In the genomic region with DNA sequence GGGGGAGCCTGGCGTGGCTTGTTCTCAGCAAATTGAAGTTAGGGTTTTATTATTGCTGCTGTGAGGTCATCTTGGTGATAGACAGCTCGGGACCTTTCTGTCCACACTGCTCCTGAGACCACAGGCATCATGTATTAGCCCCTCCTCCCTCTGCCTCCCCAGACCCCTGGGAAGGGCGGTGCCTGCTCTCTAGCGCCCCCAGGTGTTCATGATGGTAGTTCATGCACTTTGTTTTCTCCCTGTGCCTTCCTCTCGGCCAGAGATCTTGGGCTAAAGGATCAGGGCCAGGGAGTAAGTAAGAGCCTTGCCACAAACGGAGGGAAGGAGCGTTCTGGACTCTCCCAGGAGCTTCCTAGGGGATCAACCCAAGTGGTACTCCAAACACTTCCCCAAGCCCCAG, we compare ENCODE assay signal across 10 mouse cellular contexts. TPM values are rescaled to one million over a fixed set of nuclear protein-coding genes. Genes with fewer than 3 reads are reported as not detected.
DNase-seq lines count a peak whose midpoint lies in the region; ATAC-seq lines count a peak whose summit lies in the region.
"Had no signal": no experiment of that assay in that cellular context is flagged by ENCODE, and none has a peak within 500 bp of the region (broad histone marks: within the 10 kb centered on the region; RNA-seq: fewer than 3 reads in every experiment).

No protein-coding gene starts in this region.

- H3K9ac ChIP-seq in midbrain, embryonic 16.5 days (ENCODE audit: low read depth, low read length) = no peak overlapping the region
- H3K9ac ChIP-seq: embryonic facial prominence, embryonic 13.5 days; limb, embryonic 12.5 days had no signal

- H3K27ac ChIP-seq in midbrain, embryonic 16.5 days (ENCODE audit: low read length) = no peak overlapping the region
- H3K27ac ChIP-seq: embryonic facial prominence, embryonic 13.5 days; limb, embryonic 12.5 days had no signal

- no peak overlapping the region for H3K4me3 ChIP-seq in midbrain, embryonic 16.5 days (ENCODE audit: low read depth, low read length)
- H3K4me3 ChIP-seq: embryonic facial prominence, embryonic 13.5 days; limb, embryonic 12.5 days had no signal

- intact Hi-C loops in left cerebral cortex, postnatal 4 days (cut with DNase I) = loop anchor here (10.0 kb wide), 1 partner anchor 920 kb away; no protein-coding TSS in a partner anchor
- intact Hi-C loops in left cerebral cortex, postnatal 10 days (cut with DNase I) = loop anchor here (5.0 to 10.0 kb wide), 2 partner anchors 350 to 917 kb away; no protein-coding TSS in a partner anchor

- 47% methylated on average over 7 of the region's 7 CpGs for WGBS in midbrain, embryonic 16.5 days

- no peaks in the 10 kb centered on the region for H3K36me3 ChIP-seq in midbrain, embryonic 16.5 days (ENCODE audit: control insufficient read depth, insufficient read depth, low read length)
- H3K36me3 ChIP-seq: embryonic facial prominence, embryonic 13.5 days; limb, embryonic 12.5 days had no signal

- ATAC-seq in CD4-positive, CD25-positive, alpha-beta regulatory T cell, adult 4 months = no peak
- ATAC-seq in midbrain, embryonic 16.5 days = 0 out of 2 replicates have a peak, but pooled peaks have one; percentile 32
- no peak for ATAC-seq in inflammation-experienced regulatory T-cells, adult 6 months

- no peak overlapping the region for H3K4me2 ChIP-seq in midbrain, embryonic 16.5 days (ENCODE audit: low read length)
- H3K4me2 ChIP-seq: embryonic facial prominence, embryonic 13.5 days; limb, embryonic 12.5 days had no signal

- no peaks in the 10 kb centered on the region for H3K9me3 ChIP-seq in midbrain, embryonic 16.5 days (replicated peaks; ENCODE audit: control insufficient read depth, low read length, poor library complexity, severe bottlenecking)
- H3K9me3 ChIP-seq: embryonic facial prominence, embryonic 13.5 days; limb, embryonic 12.5 days had no signal

- H3K4me1 ChIP-seq in midbrain, embryonic 16.5 days (ENCODE audit: control insufficient read depth, insufficient read depth, low read length) = no peaks in the 10 kb centered on the region

- DNase-seq in CD4-positive, CD25-positive, alpha-beta regulatory T cell, adult 2 months (ENCODE audit: low read depth, low spot score) = peak; percentile 18
- DNase-seq in left cerebral cortex, postnatal 4 days = peak; percentile 17
- no peak for DNase-seq in left cerebral cortex, adult 11 months (ENCODE audit: low spot score)
- DNase-seq in embryo, embryonic 11 days = peak; percentile 56
- DNase-seq in left cerebral cortex, postnatal 10 days (ENCODE audit: extremely low spot score in 1 of 2, low spot score in 2 of 2) = no peak

- H3K27me3 ChIP-seq in midbrain, embryonic 16.5 days (ENCODE audit: control insufficient read depth, insufficient read depth, low read depth, low read length) = no peaks in the 10 kb centered on the region

RNA-seq across cellular contexts. Expression of gene Habp2, which starts 32.2 kb away (rescaled TPM):
- polyA plus RNA-seq in CD4-positive, CD25-positive, alpha-beta regulatory T cell, adult 4 months (2017; shearing (Covaris generic)) = under 1 TPM in 1 of 2 experiments, not detected in 1; 0.36 TPM
- total RNA-seq in left cerebral cortex, postnatal 4 days (2021) = not detected
- 0.14 and 0.22 TPM in 2 replicates for polyA plus RNA-seq in midbrain, embryonic 16.5 days (2015; fragmentation: Nextera tagmentation; extraction: Ambion mirVana)
- polyA plus RNA-seq in inflammation-experienced regulatory T-cells, adult 6 months (2017; shearing (Covaris generic)) = under 1 TPM in 1 of 3 experiments, not detected in 2; 0.26 TPM
- not detected for total RNA-seq in left cerebral cortex, postnatal 10 days (2021)
- polyA plus RNA-seq: embryonic facial prominence, embryonic 13.5 days; limb, embryonic 12.5 days had no signal

Comparison
In these comparisons a context has a peak if more than half of its experiments do, and no peak if none do; other contexts are left out.
1. DNase-seq: peak in CD4-positive, CD25-positive, alpha-beta regulatory T cell, adult 2 months (single experiment), left cerebral cortex, postnatal 4 days (single experiment) and embryo, embryonic 11 days (single experiment); none in left cerebral cortex, adult 11 months (single experiment) and left cerebral cortex, postnatal 10 days (0 of 2).